16 mouse cellular contexts compared by ENCODE assay signal in the genomic region with DNA sequence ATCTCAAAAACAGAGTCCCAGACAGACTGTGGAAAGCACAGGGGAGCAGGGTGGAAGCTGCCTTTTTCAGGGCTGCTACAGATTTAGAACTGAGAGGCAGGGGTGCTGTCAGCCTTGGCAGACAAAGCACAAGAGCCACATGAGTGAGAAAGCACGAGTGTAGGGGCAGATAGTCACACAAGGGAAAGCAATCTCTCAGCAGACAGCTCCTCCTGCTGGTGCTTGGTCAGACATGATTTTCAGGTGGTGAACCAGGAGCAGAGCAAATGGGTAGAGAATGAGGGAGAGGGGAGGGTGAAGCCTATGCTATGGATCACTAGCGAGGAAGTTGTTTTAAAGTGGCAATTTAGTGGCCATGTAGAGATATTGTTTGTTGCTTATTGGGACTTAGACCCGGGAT.
DNase-seq lines count a peak whose midpoint lies in the region; ATAC-seq lines count a peak whose summit lies in the region.
"Had no signal": no experiment of that assay in that cellular context is flagged by ENCODE, and none has a peak within 500 bp of the region (broad histone marks: within the 10 kb centered on the region; RNA-seq: fewer than 3 reads in every experiment).

No protein-coding gene starts in this region.

- no peak overlapping the region for H3K4me3 ChIP-seq in embryonic facial prominence, embryonic 10.5 days
- H3K4me3 ChIP-seq: heart, embryonic 15.5 days; megakaryocyte, embryonic 14.5 days; neural tube, embryonic 12.5 days; stomach, embryonic 15.5 days had no signal

- peak; percentile 62 for ATAC-seq in frontal cortex, adult (ENCODE audit: low TSS enrichment)
- no peak for ATAC-seq in activated CD4-positive, CD25-positive, alpha-beta regulatory T cell, adult 4 months
- ATAC-seq in erythroid progenitor cell, adult 5-6 weeks (replicated peaks; ENCODE audit: low FRiP score, poor library complexity, severe bottlenecking): no peak

- H3K27ac ChIP-seq in embryonic facial prominence, embryonic 10.5 days (replicated peaks): no peak overlapping the region
- H3K27ac ChIP-seq: heart, embryonic 15.5 days; neural tube, embryonic 12.5 days; stomach, embryonic 15.5 days had no signal

- no peaks in the 10 kb centered on the region for H3K27me3 ChIP-seq in embryonic facial prominence, embryonic 10.5 days (replicated peaks; ENCODE audit: low read depth, poor library complexity, severe bottlenecking)
- H3K27me3 ChIP-seq: heart, embryonic 15.5 days; megakaryocyte, embryonic 14.5 days; neural tube, embryonic 12.5 days; stomach, embryonic 15.5 days had no signal

- WGBS in embryonic facial prominence, embryonic 10.5 days: 50% methylated on average over 3 of the region's 3 CpGs

- DNase-seq in frontal cortex, postnatal 25 days (ENCODE audit: low spot score in 2 of 2): no peak
- DNase-seq in left cerebral cortex, postnatal 4 days: peak; percentile 6
- DNase-seq in left cerebral cortex, adult 8-10 months (ENCODE audit: low spot score in 2 of 2): no peak
- peak; percentile 71 for DNase-seq in ES-CJ7 (ENCODE audit: low read depth, low spot score)
- DNase-seq in embryonic facial prominence, embryonic 10.5 days (ENCODE audit: low spot score): peak; percentile 9
- DNase-seq: cerebellum, adult 8-10 months; gastrocnemius, postnatal 25 days; lung, adult 2 months; right cerebral cortex, adult 18-20 months had no signal

- intact Hi-C loops in left cerebral cortex, postnatal 4 days (cut with DNase I): no loop called here

- no peaks in the 10 kb centered on the region for H3K9me3 ChIP-seq in embryonic facial prominence, embryonic 10.5 days
- H3K9me3 ChIP-seq: heart, embryonic 15.5 days; neural tube, embryonic 12.5 days; stomach, embryonic 15.5 days had no signal

- H3K4me1 ChIP-seq in embryonic facial prominence, embryonic 10.5 days: no peaks in the 10 kb centered on the region
- H3K4me1 ChIP-seq: heart, embryonic 15.5 days; megakaryocyte, embryonic 14.5 days; neural tube, embryonic 12.5 days; stomach, embryonic 15.5 days had no signal

- H3K36me3 ChIP-seq in embryonic facial prominence, embryonic 10.5 days (replicated peaks): no peaks in the 10 kb centered on the region
- H3K36me3 ChIP-seq: heart, embryonic 15.5 days; neural tube, embryonic 12.5 days; stomach, embryonic 15.5 days had no signal

Comparison
In these comparisons a context has a peak if more than half of its experiments do, and no peak if none do; other contexts are left out.
1. DNase-seq: peak in left cerebral cortex, postnatal 4 days (single experiment), ES-CJ7 (single experiment) and embryonic facial prominence, embryonic 10.5 days (single experiment); none in frontal cortex, postnatal 25 days (0 of 2) and left cerebral cortex, adult 8-10 months (0 of 2).